Mouse (Mus musculus) NIH3T3 (cell line): Measurements from ENCODE around the gene Nptxr.
A peak's percentile ranks its signal among the peaks of the same experiment; 100 is the strongest.

Experiments used
- DNase-seq: peaks from one replicate; pipeline ENCODE4 v3.0.0-alpha.2; 2012; ENCODE audit warnings: low read depth

The Nptxr gene

GRCm38 (mm10) chr15:79752742-79753419, 51.7 kb downstream of the Nptxr start:
- peak; percentile 91 for DNase-seq

- no peak for DNase-seq
These were observed 52.8 kb downstream of the Nptxr start for GRCm38 (mm10) chr15:79751772-79752171.

GRCm38 (mm10) chr15:79750266-79750665, 54.3 kb downstream of the Nptxr start:
- no peak for DNase-seq

GRCm38 (mm10) chr15:79749162-79749561, 55.4 kb downstream of the Nptxr start:
- no peak for DNase-seq

GRCm38 (mm10) chr15:79747998-79748397, 56.6 kb downstream of the Nptxr start:
- peak; percentile 36 for DNase-seq

GRCm38 (mm10) chr15:79745883-79746282, 58.7 kb downstream of the Nptxr start:
- no peak for DNase-seq

GRCm38 (mm10) chr15:79745312-79745711, 59.3 kb downstream of the Nptxr start:
- no peak for DNase-seq

- DNase-seq = no peak
These were observed 59.8 kb downstream of the Nptxr start for GRCm38 (mm10) chr15:79744742-79745141.

GRCm38 (mm10) chr15:79744001-79744400, 60.6 kb downstream of the Nptxr start:
- DNase-seq = no peak

GRCm38 (mm10) chr15:79742706-79743023, 61.9 kb downstream of the Nptxr start:
- no peak for DNase-seq

- peak; percentile 93 for DNase-seq
These were observed 62.5 kb downstream of the Nptxr start, which contains the start of gene Sun2 for GRCm38 (mm10) chr15:79741921-79742705. TSS of gene Sun2 (minus strand) at chr15:79742536.

- peak; percentile 56 for DNase-seq
These were observed 63.2 kb downstream of the Nptxr start for GRCm38 (mm10) chr15:79741173-79741858.

GRCm38 (mm10) chr15:79740739-79741138, 63.8 kb downstream of the Nptxr start:
- DNase-seq = peak; percentile 31
